Mouse (Mus musculus) ovary, adult 2 months (tissue): ENCODE results near the gene Zfp777. TPM values are rescaled to one million over a fixed set of nuclear protein-coding genes. Genes with fewer than 3 reads are reported as not detected.

ENCODE experiments used
- polyA plus RNA-seq: library from polyadenylated mRNA; depleted of rRNA; stranded (reverse); fragments of >200 nt; gene quantifications from 2 replicates; pipeline ENCODE4 v1.2.3, GENCODE M21; 2012; rRNA removed

Zfp777 gene
- 29.9 and 30.6 TPM in 2 replicates for polyA plus RNA-seq

DNA sequence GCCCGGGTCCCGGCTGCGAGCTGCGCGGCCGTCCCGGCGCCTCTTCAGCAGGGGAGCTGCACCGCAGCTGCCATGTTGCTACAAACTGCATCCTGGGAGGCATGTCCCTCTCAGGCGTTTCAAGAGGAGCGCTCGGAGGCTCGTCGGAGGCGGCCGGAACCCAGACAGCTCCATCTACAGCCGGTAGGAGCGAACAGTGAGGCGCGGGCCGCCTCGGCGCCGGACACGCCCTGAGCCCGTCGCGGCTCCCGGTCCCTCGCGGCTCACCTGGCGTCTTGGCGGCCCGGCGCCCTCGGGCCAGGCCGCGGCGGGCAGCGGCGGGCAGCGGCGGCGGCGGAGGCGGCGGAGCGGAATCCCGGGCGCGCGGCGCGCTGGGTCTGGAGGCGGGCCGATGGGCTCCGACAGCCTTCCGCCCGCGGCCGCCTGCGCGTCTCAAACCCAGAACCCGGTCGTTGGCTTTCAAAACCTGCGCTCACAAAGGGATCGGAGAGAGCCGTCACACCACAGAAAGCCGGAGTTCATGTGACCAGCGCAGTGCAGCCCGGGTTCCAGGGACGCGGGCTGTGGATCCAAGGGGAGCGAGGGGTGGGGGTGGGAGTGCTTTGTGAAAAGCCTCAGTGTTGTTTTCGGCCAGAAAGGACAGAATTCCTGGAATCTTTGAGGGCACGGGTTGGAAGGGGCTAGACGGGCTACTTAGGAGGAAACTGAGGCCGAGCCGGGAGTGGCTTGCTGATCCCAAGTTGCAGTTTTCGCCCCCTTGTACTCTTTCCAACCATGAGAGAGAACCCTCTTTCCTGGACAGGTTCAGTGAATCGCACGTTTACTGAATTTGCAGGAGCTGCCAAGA, at the start of gene Zfp777:
TSS of gene Zfp777 (minus strand) at position 486 of the 847 bp plus-strand sequence.

GRCm38 (mm10) chr6:48086471-48086878, 37.8 kb upstream of the Zfp777 start, which contains the start of gene Zfp746:
Gene Zfp746 (minus strand): TSS chr6:48086593.

Other genes with a start within 250 kb of the Zfp777 start
- 93.9 and 99.0 TPM in 2 replicates for gene Pdia4, start 235.5 kb downstream of the Zfp777 start, polyA plus RNA-seq
- gene Zfp786, start 218.0 kb downstream of the Zfp777 start, polyA plus RNA-seq: 1.9 and 2.0 TPM in 2 replicates
- gene Zfp398, start 213.2 kb downstream of the Zfp777 start, polyA plus RNA-seq: 24.3 and 28.0 TPM in 2 replicates
- gene Zfp282, start 171.7 kb downstream of the Zfp777 start, polyA plus RNA-seq: 16.2 and 17.0 TPM in 2 replicates
- gene Zfp212, start 128.4 kb downstream of the Zfp777 start, polyA plus RNA-seq: 16.9 TPM in 2 replicates
- gene Zfp956, start 95.5 kb downstream of the Zfp777 start, polyA plus RNA-seq: 24.2 and 26.4 TPM in 2 replicates
- 36.0 and 37.1 TPM in 2 replicates for gene Zfp746, start 37.7 kb upstream of the Zfp777 start, polyA plus RNA-seq